Mouse (Mus musculus) ES-E14 (cell line): ENCODE results near the gene Gabrg2. TPM values are rescaled to one million over a fixed set of nuclear protein-coding genes. Genes with fewer than 3 reads are reported as not detected.

Experiments used
- DNase-seq: peaks from one replicate; pipeline ENCODE4 v3.0.0-alpha.2; 2013; ENCODE audit warnings: low read depth, low spot score
- H3K27ac ChIP-seq: 2 replicates; pipeline ENCODE4 v1.5.1; 2012; ENCODE audit warnings: low read depth, mild to moderate bottlenecking, low read length, moderate library complexity, mixed read lengths; ENCODE audit not compliant: poor library complexity, insufficient read depth, severe bottlenecking
- H3K36me3 ChIP-seq: 2 replicates; pipeline ENCODE4 v1.6.1; 2012; ENCODE audit warnings: mild to moderate bottlenecking, low read length, moderate library complexity, mixed read lengths; ENCODE audit not compliant: control insufficient read depth, poor library complexity, insufficient read depth, severe bottlenecking
- H3K4me1 ChIP-seq, 2 experiments: fragments of 150-350 bp in 1 of 2; sonication (generic) in 1 of 2; 2 replicates each; pipeline ENCODE4 v1.6.1; 2012; ENCODE audit warnings: low read length in 2 of 2, mild to moderate bottlenecking in 1 of 2, mixed read lengths in 1 of 2; ENCODE audit not compliant: control insufficient read depth in 2 of 2, insufficient read depth in 2 of 2, poor library complexity in 1 of 2
- H3K4me3 ChIP-seq, 2 experiments: fragments of 150-350 bp in 1 of 2; sonication (generic) in 1 of 2; 2 replicates each; pipeline ENCODE4 v1.5.1; 2012; ENCODE audit warnings: low read length in 2 of 2, low read depth in 1 of 2, mild to moderate bottlenecking in 1 of 2, mixed read lengths in 1 of 2; ENCODE audit not compliant: insufficient read depth in 1 of 2, poor library complexity in 1 of 2, severe bottlenecking in 1 of 2
- H3K9ac ChIP-seq: 2 replicates; pipeline ENCODE4 v1.6.1; 2012; ENCODE audit warnings: low read depth, mild to moderate bottlenecking, low read length, mixed read lengths; ENCODE audit not compliant: poor library complexity, insufficient read depth, severe bottlenecking
- H3K9me3 ChIP-seq: fragments of 150-350 bp; sonication (generic); 2 replicates; pipeline ENCODE4 v1.6.1; 2012; ENCODE audit warnings: low read depth, mild to moderate bottlenecking, low read length; ENCODE audit not compliant: control insufficient read depth, insufficient read depth
- CHD2 ChIP-seq: IDR thresholded peaks from 2 replicates; pipeline ENCODE4 v1.6.1; 2014; ENCODE audit warnings: mild to moderate bottlenecking, low read depth, low read length, inconsistent platforms
- HCFC1 ChIP-seq: IDR thresholded peaks from 2 replicates; pipeline ENCODE4 v1.6.1; 2012; ENCODE audit warnings: low read length, inconsistent platforms, borderline replicate concordance; ENCODE audit not compliant: insufficient read depth
- MAFK ChIP-seq: IDR thresholded peaks from 2 replicates; pipeline ENCODE4 v1.6.1; 2014; ENCODE audit warnings: mild to moderate bottlenecking, low read depth, low read length, inconsistent platforms; ENCODE audit not compliant: insufficient read depth
- ZC3H11A ChIP-seq: IDR thresholded peaks from 2 replicates; pipeline ENCODE4 v1.6.1; 2012; ENCODE audit warnings: low read depth, mild to moderate bottlenecking, inconsistent platforms, low read length, borderline replicate concordance
- ZNF384 ChIP-seq: IDR thresholded peaks from 2 replicates; pipeline ENCODE4 v1.6.1; 2012; ENCODE audit warnings: low read depth, low read length, inconsistent platforms
- in situ Hi-C, 2 experiments: fragments of 600-800 bp; cut with MboI; formaldehyde crosslinking; loops; one replicate each; pipeline ENCODE4 v1.15.1; 2025; ENCODE audit warnings: low sequenced_read_pairs in 2 of 2, inconsistent platforms in 1 of 2; ENCODE audit not compliant: unreplicated experiment in 2 of 2
- total RNA-seq: library from RNA; depleted of rRNA; stranded (reverse); fragments of 300-350 nt; gene quantifications from 2 replicates; pipeline ENCODE4 v1.2.3, GENCODE M21; 2012; rRNA removed

Gene Gabrg2
- total RNA-seq, 1 experiment, result not detected

GRCm38 (mm10) chr11:41918864-41919263 lies 81.8 kb downstream of the Gabrg2 start:
- Histone ChIP-seq H3K9me3 (no peaks in the 10 kb centered on the region), H3K36me3 (no peaks in the 10 kb centered on the region), H3K27ac (no peak overlapping the region), H3K4me3 (no peak overlapping the region), H3K9ac (no peak overlapping the region), H3K4me1 (no peaks in the 10 kb centered on the region)
- TF ChIP-seq ZC3H11A, result no peak
- no peak for DNase-seq
- in situ Hi-C loops, result no loop called here

- Histone ChIP-seq H3K4me3 (no peak overlapping the region), H3K27ac (no peak overlapping the region), H3K36me3 (no peaks in the 10 kb centered on the region), H3K9ac (no peak overlapping the region), H3K9me3 (no peaks in the 10 kb centered on the region), H3K4me1 (no peaks in the 10 kb centered on the region)
- no peak for DNase-seq
- in situ Hi-C loops, result no loop called here
- TF ChIP-seq HCFC1 (no peak), ZNF384 (no peak)
Measured at GRCm38 (mm10) chr11:41914066-41914465, 86.6 kb downstream of the Gabrg2 start.

GRCm38 (mm10) chr11:41903661-41904060 lies 97.0 kb downstream of the Gabrg2 start:
- no peak overlapping the region for H3K27ac ChIP-seq
- H3K9ac ChIP-seq, result no peak overlapping the region
- H3K36me3 ChIP-seq, result no peaks in the 10 kb centered on the region
- in situ Hi-C loops, result no loop called here
- H3K9me3 ChIP-seq, result no peaks in the 10 kb centered on the region
- TF ChIP-seq ZC3H11A (no peak), MAFK (no peak), CHD2 (no peak)
- DNase-seq, result no peak
- H3K4me3 ChIP-seq, result no peak overlapping the region
- H3K4me1 ChIP-seq, result no peaks in the 10 kb centered on the region

Other genes starting within 250 kb of the Gabrg2 start
- gene Gabra1, start 182.1 kb upstream of the Gabrg2 start, total RNA-seq, result 2.3 and 2.9 TPM in 2 replicates